ENCODE assay signal across 16 mouse cellular contexts in genomic region chr17:11346310-11346709, GRCm38 (mm10).
"Had no signal": no experiment of that assay in that cellular context is flagged by ENCODE, and none has a peak within 500 bp of the region (broad histone marks: within the 10 kb centered on the region; RNA-seq: fewer than 3 reads in every experiment).

No protein-coding gene starts in this region.

- DNase-seq: retina, postnatal 1 day; right cerebral cortex, adult 18-20 months; right cerebral cortex, postnatal 14 days; right cerebral cortex, postnatal 25 days; right cerebral cortex, postnatal 4 days; spleen, adult 18-20 months; thymus, adult 18-20 months; thymus, adult 2 months; thymus, postnatal 14 days; thymus, postnatal 25 days; thymus, postnatal 36 days; thymus, postnatal 4 days had no signal

- H3K27ac ChIP-seq: neural tube, embryonic 13.5 days; neural tube, embryonic 15.5 days; stomach, embryonic 15.5 days; stomach, postnatal 0 days had no signal

- H3K4me3 ChIP-seq: neural tube, embryonic 13.5 days; neural tube, embryonic 15.5 days; stomach, embryonic 15.5 days had no signal

- H3K4me1 ChIP-seq: neural tube, embryonic 13.5 days; neural tube, embryonic 15.5 days; stomach, embryonic 15.5 days had no signal

- H3K4me2 ChIP-seq: neural tube, embryonic 13.5 days; neural tube, embryonic 15.5 days; stomach, embryonic 15.5 days had no signal

- H3K9ac ChIP-seq: neural tube, embryonic 13.5 days; neural tube, embryonic 15.5 days; stomach, embryonic 15.5 days had no signal

- H3K36me3 ChIP-seq: neural tube, embryonic 13.5 days; neural tube, embryonic 15.5 days; stomach, embryonic 15.5 days had no signal

- H3K27me3 ChIP-seq: neural tube, embryonic 13.5 days; neural tube, embryonic 15.5 days; stomach, embryonic 15.5 days had no signal

- H3K9me3 ChIP-seq: neural tube, embryonic 13.5 days; neural tube, embryonic 15.5 days; stomach, embryonic 15.5 days had no signal
